Mouse (Mus musculus) hindlimb bud, embryonic 11.5 days (tissue): ENCODE results near the gene Il27ra.
"Not testable (repeated sequence)": the region's sequence is repeated elsewhere in the genome, so short reads cannot be mapped to it uniquely, and the experiment has no call there.

ENCODE experiments used
- DNase-seq: peaks from one replicate; pipeline ENCODE4 v3.0.0-alpha.2; 2012; ENCODE audit warnings: low read depth, low spot score; ENCODE audit errors: extremely low spot score

Gene Il27ra

DNA sequence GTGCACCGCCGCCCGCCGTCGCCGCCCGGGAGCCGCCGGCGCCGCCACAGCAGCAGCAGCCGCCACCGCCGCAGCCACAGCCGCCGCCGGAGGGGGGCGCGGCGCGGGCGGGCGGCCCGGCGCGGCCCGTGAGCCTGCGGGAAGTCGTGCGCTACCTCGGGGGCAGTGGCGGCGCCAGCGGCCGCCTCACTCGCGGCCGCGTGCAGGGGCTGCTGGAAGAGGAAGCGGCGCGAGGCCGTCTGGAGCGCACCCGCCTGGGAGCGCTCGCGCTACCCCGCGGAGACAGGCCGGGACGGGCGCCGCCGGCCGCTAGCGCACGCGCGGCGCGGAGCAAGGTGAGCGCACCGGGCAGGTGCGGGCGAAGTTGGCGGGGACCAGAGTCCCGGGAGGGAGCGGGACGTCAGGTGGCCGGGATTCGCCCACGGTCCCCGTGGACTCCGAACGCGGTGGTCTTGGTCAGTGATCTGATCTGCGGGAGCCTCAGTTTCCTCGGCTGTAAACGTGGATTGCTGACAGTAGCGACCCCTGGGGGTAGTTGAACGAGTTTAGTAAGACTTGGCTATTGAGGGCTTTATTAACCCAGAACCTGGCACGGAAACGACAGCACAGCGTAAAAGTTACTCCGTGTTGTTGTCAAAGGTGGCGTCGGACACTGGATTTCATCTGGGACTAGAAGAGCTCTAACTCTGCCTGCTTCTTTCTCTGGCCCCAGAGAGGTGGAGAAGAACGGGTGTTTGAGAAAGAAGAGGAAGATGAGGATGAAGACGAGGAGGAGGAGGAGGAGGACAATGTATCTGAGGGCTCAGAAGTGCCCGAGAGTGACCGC is 43.9 kb downstream of the Il27ra start:
- DNase-seq, result no peak

DNA sequence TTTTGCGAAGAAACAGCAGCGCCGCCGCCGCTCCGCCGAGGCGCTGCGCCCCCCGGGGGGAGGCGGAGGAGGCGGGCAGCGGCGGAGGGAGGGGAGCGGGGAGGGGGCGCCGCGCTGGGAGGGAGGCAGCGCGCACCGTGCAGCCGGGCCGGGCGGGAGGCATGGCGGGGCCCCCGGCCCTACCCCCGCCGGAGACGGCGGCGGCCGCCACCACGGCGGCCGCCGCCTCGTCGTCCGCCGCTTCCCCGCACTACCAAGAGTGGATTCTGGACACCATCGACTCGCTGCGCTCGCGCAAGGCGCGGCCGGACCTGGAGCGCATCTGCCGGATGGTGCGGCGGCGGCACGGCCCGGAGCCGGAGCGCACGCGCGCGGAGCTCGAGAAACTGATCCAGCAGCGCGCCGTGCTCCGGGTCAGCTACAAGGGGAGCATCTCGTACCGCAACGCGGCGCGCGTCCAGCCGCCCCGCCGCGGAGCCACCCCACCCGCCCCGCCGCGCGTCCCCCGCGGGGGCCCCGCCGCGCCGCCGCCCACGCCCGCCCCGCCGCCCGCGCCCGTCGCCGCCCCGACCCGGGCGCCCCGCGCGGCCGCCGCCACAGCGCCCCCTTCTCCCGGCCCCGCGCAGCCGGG is 44.8 kb downstream of the Il27ra start, which contains the start of gene Samd1:
TSS of gene Samd1 (plus strand) at position 162 of the 631 bp plus-strand sequence.
- DNase-seq, result no peak

DNA sequence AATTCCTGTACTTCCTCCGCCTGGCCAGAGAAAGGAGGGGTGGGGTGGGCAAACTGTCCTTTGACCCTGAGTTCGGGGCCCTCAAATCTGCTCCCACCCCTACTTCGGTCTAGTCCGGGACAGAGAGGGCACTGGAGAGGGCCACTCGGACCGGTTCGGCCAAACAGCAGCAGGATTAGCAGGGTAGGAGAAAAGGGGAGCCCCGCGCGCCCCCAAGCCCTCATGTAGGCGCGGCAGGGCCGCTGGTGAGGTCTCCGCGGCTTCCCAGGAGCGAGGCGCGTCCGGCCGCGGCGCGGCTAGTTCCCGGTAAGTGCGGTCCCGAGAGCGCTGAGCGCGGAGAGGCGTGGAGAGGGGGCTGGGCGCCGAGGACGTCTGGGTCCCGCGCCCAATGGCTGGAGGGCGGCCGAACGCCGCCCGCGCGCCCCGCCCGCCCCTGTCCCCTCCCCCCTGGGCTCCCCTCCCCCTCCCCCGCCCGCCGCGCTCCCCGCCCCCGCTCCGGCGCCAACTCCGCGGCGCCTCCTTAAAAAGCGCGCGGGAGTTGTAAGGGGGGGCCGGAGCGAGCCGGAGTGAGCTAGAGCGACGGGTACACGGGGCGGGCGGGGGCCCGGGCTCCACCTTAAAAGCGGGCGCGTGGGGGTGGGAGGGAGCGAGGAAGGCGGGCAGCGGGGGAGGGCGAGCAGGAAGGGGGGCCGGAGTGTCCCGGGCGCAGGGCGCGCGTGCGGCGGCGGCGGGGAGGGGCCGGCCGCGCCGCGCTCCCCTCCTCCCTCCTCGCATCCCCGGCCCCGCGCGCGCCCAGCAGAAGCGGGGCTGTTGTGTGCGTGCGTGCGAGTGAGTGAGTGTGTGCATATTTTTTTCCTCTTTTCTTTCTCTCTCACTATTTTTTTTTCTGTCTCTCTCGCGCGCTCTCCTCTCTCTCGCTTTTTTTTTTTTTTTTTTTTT is 45.6 kb downstream of the Il27ra start:
- DNase-seq, result no peak

DNA sequence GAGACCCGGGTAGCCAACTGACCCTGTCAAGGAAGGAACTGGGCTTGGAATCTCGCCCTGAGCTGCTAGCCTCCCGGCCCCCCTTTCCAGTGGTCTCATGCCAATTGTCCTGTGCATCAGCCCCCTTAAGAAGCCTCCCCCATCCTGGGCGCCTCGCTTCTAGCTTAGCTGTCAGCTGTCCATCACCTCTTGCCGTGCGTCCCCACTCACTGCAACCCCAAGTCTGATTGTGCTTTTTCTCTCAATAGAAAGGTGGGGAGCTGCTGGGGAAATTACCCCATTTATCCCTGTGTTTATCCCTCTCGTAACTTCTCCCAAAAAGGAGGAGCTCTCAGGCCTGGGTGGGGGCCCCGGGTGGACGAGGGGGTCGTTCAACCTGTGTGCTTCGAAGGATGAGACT is 46.4 kb downstream of the Il27ra start:
- no peak for DNase-seq

DNA sequence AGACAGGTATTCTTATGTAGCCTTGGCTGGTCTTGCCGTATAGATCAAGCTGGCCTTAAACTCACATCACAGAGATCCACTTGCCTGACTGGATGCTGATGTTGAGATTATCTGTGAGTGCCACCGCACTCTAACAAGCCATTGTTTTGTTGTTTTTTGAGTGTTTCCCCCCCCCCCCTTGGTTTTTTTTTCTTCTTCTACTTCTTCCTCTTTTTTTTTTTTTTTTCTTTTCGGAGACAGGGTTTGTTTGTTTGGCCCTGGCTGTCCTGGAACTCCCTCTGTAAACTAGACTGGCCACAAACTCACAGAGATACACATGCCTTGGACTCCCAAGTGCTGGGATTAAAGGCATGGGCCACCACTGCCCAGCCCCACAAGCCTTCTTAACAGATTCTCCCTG is 48.4 kb downstream of the Il27ra start:
- no peak for DNase-seq

DNA sequence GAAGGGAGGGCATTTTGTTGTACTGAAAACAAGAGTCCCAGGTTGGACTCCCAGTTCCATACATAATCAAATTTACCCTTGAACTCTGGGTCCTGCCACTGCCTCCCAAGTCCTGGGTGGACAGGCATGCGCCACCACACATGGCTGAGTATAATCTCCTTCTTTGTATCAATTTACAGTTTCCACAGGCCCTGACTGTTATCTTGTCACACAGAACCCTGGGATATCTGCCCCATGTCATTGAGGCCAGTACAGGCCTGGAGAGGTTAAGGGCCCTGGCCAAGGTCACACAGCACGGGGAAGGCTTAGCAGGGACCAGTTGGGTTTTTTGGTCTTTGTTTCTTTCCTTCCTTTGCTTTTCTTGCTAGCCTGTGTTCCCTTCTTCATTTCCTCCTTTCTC is 49.9 kb downstream of the Il27ra start:
- no peak for DNase-seq

DNA sequence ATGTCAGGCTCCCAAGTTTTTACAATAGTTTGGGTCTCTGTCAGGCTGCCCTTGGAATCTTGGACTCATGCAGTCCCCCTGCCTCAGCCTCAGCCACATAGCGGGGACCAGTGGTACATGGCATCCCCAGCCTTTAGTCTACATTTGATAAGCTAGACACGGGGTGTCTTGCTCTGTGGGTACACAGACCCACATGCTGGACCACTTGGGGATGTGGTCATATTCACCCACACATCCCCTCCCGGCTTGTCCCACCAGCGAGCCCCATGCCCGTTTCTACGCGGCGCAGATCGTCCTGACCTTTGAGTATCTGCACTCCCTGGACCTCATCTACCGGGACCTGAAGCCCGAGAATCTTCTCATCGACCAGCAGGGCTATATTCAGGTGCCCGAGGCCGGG is 52.2 kb downstream of the Il27ra start:
- DNase-seq, result no peak

DNA sequence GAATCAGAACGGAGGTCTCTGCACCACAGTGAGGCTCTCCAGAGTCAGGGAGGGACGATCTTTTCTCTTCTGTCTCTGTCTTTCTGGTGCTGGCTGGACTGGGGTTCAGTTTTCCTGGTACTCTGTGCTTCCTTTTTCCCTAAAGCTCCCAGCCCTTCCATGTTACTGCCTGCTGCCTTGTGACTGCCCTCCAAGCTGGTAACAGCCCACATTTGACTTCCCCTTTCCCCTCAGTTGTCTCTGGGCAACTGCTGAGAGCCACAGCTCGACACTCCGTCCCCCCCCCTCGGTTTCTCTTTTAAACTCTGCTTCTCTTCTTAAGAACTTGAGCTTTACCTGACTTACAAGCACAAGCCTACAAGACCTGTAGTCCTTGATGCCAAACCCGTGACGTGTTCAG is 53.1 kb downstream of the Il27ra start:
- DNase-seq, result no peak

DNA sequence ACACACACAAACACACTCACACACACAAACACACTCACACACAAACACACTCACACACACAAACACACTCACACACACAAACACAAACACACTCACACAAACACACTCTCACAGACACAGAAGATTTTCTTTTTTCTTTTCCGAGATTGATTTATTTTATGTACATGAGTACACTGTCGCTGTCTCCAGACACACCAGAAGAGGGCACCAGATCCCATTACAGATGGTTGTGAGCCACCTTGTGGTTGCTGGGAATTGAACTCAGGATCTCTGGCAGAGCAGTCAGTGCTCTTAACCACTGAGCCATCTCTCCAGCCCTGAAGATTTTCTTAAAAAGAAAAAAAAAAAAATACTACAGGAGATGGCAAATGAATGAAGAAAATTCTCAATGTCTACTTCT is 59.2 kb downstream of the Il27ra start:
- DNase-seq, result not testable (repeated sequence)

DNA sequence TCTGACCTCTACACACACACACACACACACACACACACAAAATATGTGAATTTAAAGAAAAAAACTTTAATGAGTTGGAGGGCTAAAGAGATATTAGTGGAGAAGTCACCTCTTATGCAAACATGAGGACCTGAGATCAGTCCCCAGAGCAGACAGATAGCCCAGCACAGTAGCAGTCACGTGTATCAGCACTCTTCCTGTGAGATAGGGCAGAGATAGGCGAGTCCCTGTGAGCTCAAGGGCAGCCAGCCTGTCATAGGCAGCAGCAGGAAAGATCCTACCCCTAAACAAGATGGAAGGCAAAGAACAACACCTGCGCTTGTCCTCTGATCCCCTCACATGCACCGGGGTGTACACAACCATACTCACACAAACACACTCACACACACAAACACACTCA is 59.9 kb downstream of the Il27ra start:
- DNase-seq, result no peak

DNA sequence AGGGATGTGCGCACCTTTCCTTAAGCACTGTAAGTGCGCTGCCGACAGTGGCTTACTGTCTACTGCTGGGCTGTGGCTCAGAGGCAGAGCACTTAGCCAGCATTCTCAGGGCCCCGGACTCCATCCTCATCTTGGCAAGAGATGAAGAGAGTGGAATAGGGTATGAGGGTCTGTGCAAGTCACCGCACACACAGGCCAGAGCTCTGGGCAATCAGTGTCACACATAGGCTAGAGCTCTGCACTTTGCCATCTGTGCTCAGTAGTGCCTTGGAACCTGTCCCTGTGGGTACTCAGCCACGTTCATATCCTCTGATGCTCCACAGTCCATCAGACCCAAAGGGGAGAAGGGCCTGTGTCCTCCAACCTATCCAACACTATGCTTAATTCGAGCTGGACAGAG is 60.9 kb downstream of the Il27ra start:
- no peak for DNase-seq

DNA sequence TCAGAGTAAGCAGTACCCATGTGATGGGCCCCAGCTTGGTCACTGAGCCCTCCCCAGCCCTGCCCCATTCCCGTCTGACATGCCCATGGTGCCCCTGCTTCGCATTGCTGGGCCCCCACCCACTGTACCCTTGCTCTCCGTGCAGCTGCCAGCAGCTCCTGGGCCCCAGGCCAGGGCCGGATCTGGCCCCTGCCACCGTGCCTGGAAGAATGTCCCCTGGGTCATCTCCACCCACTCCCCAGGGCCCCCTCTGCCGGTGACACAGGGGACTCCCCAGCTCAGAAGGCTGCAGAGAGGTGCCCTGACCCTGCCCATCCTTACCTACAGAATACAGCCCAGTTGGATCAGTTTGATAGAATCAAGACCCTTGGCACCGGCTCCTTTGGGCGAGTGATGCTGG is 61.5 kb downstream of the Il27ra start:
- no peak for DNase-seq
